Mouse (Mus musculus) neural tube, embryonic 12.5 days (tissue): ENCODE results near the gene Oscar. TPM values are rescaled to one million over a fixed set of nuclear protein-coding genes. Genes with fewer than 3 reads are reported as not detected.
A peak's percentile ranks its signal among the peaks of the same experiment; 100 is the strongest.

ENCODE experiments used
- ATAC-seq: fragments of 200-750 bp; cut with Nextera tagmentation; 2 replicates; pipeline ENCODE4 v1.8.0; 2017; ENCODE audit warnings: low read depth, mild to moderate bottlenecking, moderate TSS enrichment, moderate library complexity; ENCODE audit not compliant: low FRiP score
- H3K27ac ChIP-seq: fragments of 300-500 bp; sonication (generic); 2 replicates; pipeline ENCODE4 v1.5.1; 2016
- H3K27me3 ChIP-seq: fragments of 300-500 bp; sonication (generic); replicated peaks from 2 replicates; pipeline ENCODE4 v1.6.1; 2016; ENCODE audit warnings: mild to moderate bottlenecking
- H3K36me3 ChIP-seq: fragments of 300-500 bp; sonication (generic); 2 replicates; pipeline ENCODE4 v1.6.1; 2016; ENCODE audit warnings: mild to moderate bottlenecking
- H3K4me1 ChIP-seq: fragments of 300-500 bp; sonication (generic); 2 replicates; pipeline ENCODE4 v1.6.1; 2016
- H3K4me2 ChIP-seq: fragments of 300-500 bp; sonication (generic); replicated peaks from 2 replicates; pipeline ENCODE4 v1.6.1; 2016; ENCODE audit warnings: mild to moderate bottlenecking
- H3K4me3 ChIP-seq: fragments of 300-500 bp; sonication (generic); 2 replicates; pipeline ENCODE4 v1.5.1; 2016
- H3K9ac ChIP-seq: fragments of 300-500 bp; sonication (generic); 2 replicates; pipeline ENCODE4 v1.6.1; 2016; ENCODE audit warnings: mild to moderate bottlenecking
- H3K9me3 ChIP-seq: fragments of 300-500 bp; sonication (generic); 2 replicates; pipeline ENCODE4 v1.6.1; 2016; ENCODE audit warnings: mild to moderate bottlenecking
- WGBS: fragments of 180-500 bp; shearing (Covaris S2); methylation state at CpG from one replicate; pipeline ENCODE4 v1.1.7; 2016; 5-methylcytosine and 5-hydroxymethylcytosine counted together
- polyA plus RNA-seq: library from polyadenylated mRNA; unstranded; fragments of >200 nt; fragmentation: Nextera tagmentation; extraction: Ambion mirVana; gene quantifications from 2 replicates; pipeline ENCODE4 v1.2.1, GENCODE M21; 2016

Oscar gene
- polyA plus RNA-seq, 1 experiment from 2014 or later, result 0.24 TPM

DNA sequence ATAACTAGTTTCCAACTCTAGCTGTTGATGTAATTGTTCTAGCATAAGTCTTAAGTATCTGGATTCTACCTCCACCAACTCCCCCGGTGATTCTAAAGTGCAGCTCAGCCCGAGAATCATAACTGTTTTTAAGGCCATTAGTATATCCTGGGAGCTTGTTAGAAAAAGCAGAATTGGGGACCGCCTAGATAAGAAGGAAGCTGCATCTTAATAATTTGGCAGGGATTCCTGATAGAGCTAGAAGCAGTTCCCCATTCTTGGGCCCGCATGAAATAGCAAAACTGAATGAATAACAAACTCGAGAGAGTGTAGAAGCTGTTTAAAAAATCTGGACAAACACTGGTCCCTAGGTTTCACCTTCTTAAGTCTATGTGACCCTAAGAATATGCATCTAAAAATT is 27.5 kb upstream of the Oscar start:
- Histone ChIP-seq H3K36me3 (peaks cover 32% of the 10 kb centered on the region), H3K4me3 (no peak overlapping the region), H3K9ac (no peak overlapping the region), H3K27ac (no peak overlapping the region), H3K9me3 (no peaks in the 10 kb centered on the region), H3K27me3 (no peaks in the 10 kb centered on the region), H3K4me1 (peaks cover 28% of the 10 kb centered on the region), H3K4me2 (no peak overlapping the region)
- WGBS, result 71% methylated on average over 5 of the region's 5 CpGs
- no peak for ATAC-seq

DNA sequence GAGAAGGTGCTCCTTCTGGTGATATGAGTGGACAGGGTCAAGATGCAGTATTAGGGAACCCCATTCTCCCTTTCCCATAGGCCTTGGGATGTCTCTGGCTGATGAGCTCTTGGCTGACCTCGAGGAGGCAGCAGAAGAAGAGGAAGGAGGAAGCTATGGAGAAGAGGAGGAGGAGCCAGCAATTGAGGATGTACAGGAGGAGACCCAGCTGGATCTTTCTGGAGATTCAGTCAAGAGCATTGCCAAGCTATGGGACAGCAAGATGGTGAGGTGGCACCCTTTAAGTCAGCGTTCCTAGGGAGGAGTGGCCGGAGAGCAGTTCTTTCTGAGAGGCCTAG is 14.5 kb upstream of the Oscar start:
- Histone ChIP-seq H3K27me3 (no peaks in the 10 kb centered on the region), H3K4me2 (peak overlapping the region; percentile 97), H3K4me3 (peak overlapping the region; percentile 65), H3K9ac (peak overlapping the region; percentile 69), H3K4me1 (peaks cover 25% of the 10 kb centered on the region), H3K27ac (no peak overlapping the region), H3K36me3 (peaks cover 43% of the 10 kb centered on the region), H3K9me3 (no peaks in the 10 kb centered on the region)
- 0 out of 2 replicates have a peak, but pooled peaks have one; percentile 3 for ATAC-seq
- 65% methylated on average over 3 of the region's 3 CpGs for WGBS

DNA sequence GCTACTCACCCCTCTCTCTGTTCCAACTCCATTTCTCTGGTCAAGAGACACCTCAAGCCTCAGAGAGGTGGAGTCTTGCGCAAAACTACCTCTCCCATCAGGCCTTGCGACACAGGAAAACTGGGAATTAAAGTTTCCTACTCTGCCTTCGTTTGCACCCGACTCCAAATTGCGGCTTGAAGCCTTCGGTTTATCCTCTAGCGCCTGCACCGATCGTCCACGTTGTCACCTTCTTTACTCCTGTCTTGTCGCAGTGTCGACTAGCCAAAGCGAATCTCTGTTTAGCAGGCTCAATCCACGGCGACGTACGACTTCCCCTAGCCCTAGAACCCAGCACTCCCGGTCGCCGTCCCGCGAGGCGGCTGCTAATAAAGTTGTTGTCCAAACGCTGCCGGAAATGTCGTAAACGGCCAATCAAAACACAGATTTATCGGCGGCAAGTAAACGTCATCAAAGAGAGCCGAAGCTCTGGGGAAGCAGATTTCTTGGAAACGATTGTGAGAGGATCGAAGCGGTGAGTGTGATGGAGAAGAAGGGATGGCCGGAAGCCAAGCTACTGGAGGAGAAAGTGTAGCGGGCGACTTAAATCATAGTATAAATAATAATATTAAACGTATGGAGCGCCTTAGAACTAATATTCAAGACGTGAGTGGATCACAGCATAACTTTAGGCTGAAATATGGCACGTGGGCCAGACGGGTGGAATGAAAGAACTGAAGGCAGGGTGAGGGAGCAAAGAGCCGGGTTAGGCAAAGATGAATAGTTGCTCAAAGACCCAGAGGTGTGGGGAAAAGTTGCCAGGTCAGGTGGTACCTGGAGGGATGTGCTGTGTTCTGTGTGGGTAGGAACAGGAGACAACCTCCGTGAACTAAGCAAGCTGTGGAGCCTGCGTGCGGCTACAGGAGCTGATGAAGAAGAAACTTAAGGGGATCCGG is 13.9 kb upstream of the Oscar start, which contains the start of the genes Tfpt and Prpf31:
Tfpt (minus strand) TSS at position 387 of the 935 bp plus-strand sequence.
Prpf31 (plus strand) TSS at position 443 of the 935 bp plus-strand sequence.
- H3K4me2 ChIP-seq, result peak within 1 kb of the TSS; percentile 97
- 1% methylated on average over 47 of the region's 47 CpGs for WGBS
- no peaks in the 10 kb centered on the region for H3K27me3 ChIP-seq
- H3K4me3 ChIP-seq, result peak within 1 kb of the TSS; percentile 65
- H3K9ac ChIP-seq, result peak within 1 kb of the TSS; percentile 69
- H3K4me1 ChIP-seq, result peaks cover 25% of the 10 kb centered on the region
- peaks cover 42% of the 10 kb centered on the region for H3K36me3 ChIP-seq
- peak within 1 kb of the TSS; percentile 6; the same call in 1 of the 2 replicates for H3K27ac ChIP-seq
- peak; percentile 89 for ATAC-seq
- no peaks in the 10 kb centered on the region for H3K9me3 ChIP-seq

DNA sequence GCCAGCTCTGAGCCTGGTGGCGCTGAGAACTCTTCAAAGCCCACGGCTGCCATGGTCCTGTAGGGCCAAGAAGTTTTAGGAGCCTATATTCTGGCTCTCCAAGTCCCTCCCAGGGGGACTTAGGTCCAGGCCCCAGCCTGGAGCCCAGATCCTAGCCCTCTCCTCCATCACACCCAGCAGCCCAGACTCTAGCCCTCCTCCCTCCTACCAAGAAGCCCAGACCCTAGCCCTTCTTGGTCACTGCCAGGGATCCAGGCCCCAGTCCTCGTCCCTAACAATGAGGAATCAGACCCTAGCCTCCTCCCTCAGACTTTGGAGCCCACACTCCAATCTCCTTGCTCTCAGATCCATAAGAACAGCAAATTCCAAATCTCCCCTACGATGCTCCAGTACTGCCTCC is 13.1 kb upstream of the Oscar start:
- peak; percentile 52 for ATAC-seq
- WGBS, result 36% methylated on average over 4 of the region's 4 CpGs
- Histone ChIP-seq H3K4me1 (peaks cover 25% of the 10 kb centered on the region), H3K27ac (no peak overlapping the region), H3K4me3 (peak overlapping the region; percentile 65), H3K9ac (peak overlapping the region; percentile 69), H3K4me2 (peak overlapping the region; percentile 97), H3K27me3 (no peaks in the 10 kb centered on the region), H3K36me3 (peaks cover 43% of the 10 kb centered on the region), H3K9me3 (no peaks in the 10 kb centered on the region)

DNA sequence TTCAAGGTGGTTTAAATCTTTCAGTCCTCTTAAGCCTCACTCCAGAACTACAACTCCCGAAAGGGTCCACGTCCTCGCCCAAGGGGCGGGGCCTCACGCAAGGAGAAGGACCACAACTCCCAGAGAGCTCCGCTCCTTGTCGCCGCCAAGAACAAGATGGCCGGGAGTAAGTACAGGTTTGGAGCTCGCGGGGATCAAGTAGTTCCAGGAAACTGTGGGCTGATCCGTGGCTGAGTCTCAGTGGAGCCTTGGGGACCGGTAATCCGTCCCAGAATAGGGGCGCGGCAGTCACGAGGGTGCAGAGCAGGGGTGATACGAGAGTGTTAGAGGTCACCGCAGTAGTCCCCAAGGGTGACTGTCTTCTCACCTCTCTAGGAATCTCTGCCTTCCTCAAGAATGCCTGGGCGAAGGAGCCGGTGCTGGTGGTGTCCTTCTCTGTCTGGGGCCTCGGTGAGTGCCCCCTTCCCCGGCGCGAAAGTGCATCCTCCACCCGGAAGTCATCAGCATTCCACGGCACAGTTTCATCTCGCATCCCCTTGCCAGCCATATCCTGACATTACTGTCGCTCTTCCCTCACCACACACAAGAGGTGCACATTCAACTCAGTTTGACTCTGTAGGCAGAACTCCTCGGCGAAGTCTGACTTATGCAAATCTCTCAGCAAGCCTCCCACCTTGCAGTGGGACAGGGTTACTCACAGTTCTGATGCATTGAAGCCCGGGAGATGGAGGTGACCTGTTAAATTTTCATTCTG is 1.5 kb upstream of the Oscar start, which contains the start of gene Ndufa3:
Ndufa3 (plus strand) TSS at position 132 of the 754 bp plus-strand sequence.
- Histone ChIP-seq H3K4me2 (peak within 1 kb of the TSS; percentile 87), H3K36me3 (peaks cover 27% of the 10 kb centered on the region), H3K9me3 (no peaks in the 10 kb centered on the region), H3K27me3 (no peaks in the 10 kb centered on the region), H3K4me3 (peak within 1 kb of the TSS; percentile 72), H3K27ac (no peak within 1 kb of the TSS), H3K4me1 (peaks cover 4% of the 10 kb centered on the region; the same call in 1 of the 2 replicates), H3K9ac (peak within 1 kb of the TSS; percentile 78)
- WGBS, result 1% methylated on average over 32 of the region's 32 CpGs
- peak; percentile 94 for ATAC-seq

DNA sequence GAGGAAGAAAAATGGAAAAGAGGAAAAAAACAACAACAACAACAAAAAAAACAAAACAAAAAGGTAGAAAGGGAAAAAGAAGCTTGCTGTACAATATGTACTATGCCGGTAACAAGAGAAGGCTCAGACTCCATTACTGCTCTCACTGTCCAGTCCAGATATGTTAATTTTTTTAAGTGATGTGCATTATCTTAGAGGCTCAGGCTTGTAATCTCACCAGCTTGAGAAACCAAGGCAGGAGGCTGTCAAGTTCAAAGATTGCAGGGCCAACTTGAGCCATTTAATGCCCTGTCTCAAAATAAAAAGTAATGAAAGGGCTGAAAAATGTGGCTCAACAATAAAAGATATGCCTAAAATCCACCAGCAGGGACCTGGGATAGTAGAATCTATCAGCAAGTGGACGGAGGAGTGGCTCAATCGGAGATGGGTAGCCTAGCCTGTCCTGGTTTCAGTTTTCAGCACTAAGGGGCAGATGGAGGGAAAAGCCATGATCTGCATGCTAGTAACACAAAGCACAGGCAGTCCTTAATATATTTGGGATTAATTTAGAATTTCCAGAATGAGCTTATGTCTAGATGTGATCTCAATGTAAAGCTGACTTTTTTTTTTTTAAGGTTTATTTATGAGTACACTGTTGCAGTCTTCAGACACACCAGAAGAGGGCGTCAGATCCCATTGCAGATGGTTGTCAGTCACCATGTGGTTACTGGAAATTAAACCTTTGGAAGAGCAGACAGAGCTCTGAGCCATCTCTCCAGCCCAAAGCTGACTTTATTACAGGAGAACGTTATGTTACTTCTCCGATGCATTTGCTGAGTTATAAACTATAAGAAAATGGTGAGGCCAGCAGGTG is 658 bp upstream of the Oscar start:
- ATAC-seq, result peak; percentile 51
- Histone ChIP-seq H3K27ac (no peak overlapping the region), H3K4me1 (peaks cover 4% of the 10 kb centered on the region; the same call in 1 of the 2 replicates), H3K9me3 (no peaks in the 10 kb centered on the region), H3K36me3 (peaks cover 20% of the 10 kb centered on the region), H3K4me3 (peak overlapping the region; percentile 72), H3K9ac (no peak overlapping the region), H3K4me2 (peak overlapping the region; percentile 87), H3K27me3 (no peaks in the 10 kb centered on the region)
- 39% methylated on average over 6 of the region's 6 CpGs for WGBS

DNA sequence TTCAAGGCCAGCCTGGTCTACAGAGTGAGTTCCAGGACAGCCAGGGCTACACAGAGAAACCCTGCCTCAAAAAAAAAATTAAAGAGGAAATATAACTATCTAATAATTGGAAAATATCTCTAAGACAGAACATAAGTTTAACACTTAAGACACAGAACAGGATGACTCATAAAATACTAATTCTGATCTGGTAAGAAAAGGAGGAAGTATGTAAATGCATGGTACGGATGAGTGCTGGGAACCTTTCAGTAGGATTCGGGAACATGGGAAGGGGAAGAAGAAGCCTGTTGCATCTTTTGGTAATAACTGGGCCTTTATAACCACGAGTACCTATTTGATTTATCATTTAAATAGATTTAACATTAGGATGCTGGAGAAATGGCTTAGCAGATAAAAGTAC is 1.9 kb downstream of the Oscar start:
- Histone ChIP-seq H3K36me3 (peaks cover under 1% of the 10 kb centered on the region; the same call in 1 of the 2 replicates), H3K27ac (no peak overlapping the region), H3K4me3 (no peak overlapping the region), H3K4me1 (peaks cover 4% of the 10 kb centered on the region; the same call in 1 of the 2 replicates), H3K27me3 (no peaks in the 10 kb centered on the region), H3K4me2 (no peak overlapping the region), H3K9me3 (no peaks in the 10 kb centered on the region), H3K9ac (no peak overlapping the region)
- 81% methylated on average over 3 of the region's 3 CpGs for WGBS
- ATAC-seq, result no peak

DNA sequence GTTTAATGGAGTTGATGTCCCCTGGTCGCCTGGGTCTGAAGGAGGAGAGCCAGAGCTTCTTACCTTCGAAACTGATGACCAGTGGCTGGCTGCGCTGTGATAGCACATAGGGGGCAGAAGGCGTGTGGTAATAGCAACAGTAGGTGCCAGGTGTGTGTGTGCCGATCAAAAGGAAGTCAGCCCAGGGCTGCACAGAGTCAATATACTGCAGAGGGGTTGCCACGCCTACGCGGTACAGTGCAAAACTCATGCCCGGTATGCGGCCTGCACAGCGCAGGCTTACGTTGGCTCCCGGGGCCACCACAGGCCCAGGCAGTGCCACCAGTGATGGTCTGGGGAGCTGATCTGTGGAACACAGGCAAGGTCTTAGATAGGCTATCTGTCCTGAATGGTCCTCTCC is 5.0 kb downstream of the Oscar start:
- H3K4me1 ChIP-seq, result no peaks in the 10 kb centered on the region
- H3K36me3 ChIP-seq, result no peaks in the 10 kb centered on the region
- no peaks in the 10 kb centered on the region for H3K9me3 ChIP-seq
- no peaks in the 10 kb centered on the region for H3K27me3 ChIP-seq
- H3K9ac ChIP-seq, result no peak overlapping the region
- no peak overlapping the region for H3K4me3 ChIP-seq
- no peak overlapping the region for H3K27ac ChIP-seq
- WGBS, result 92% methylated on average over 13 of the region's 13 CpGs
- H3K4me2 ChIP-seq, result no peak overlapping the region
- ATAC-seq, result no peak

DNA sequence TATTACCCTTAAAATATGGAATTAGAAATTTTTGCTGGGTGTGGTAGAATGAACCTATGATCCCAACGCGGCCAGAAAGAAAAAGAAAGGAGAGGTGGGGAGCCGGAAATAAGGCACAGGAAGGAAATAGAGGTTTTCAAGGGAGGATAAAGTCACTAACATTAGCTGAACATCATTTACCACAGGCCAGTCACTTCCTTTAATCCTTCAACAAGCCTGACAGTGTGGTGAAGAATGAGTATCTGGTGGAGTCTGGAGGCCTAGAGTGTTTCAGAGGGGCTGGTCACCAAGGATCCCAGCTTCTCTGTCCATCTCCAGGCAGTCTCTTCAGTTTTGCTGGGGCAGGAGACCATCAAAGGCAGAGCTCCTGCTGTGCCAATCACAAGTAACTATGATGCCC is 5.5 kb downstream of the Oscar start:
- WGBS, result 88% methylated on average over 3 of the region's 3 CpGs
- no peak overlapping the region for H3K9ac ChIP-seq
- H3K4me1 ChIP-seq, result no peaks in the 10 kb centered on the region
- H3K4me2 ChIP-seq, result no peak overlapping the region
- H3K27ac ChIP-seq, result no peak overlapping the region
- no peak overlapping the region for H3K4me3 ChIP-seq
- H3K9me3 ChIP-seq, result no peaks in the 10 kb centered on the region
- H3K27me3 ChIP-seq, result no peaks in the 10 kb centered on the region
- no peaks in the 10 kb centered on the region for H3K36me3 ChIP-seq
- ATAC-seq, result no peak

DNA sequence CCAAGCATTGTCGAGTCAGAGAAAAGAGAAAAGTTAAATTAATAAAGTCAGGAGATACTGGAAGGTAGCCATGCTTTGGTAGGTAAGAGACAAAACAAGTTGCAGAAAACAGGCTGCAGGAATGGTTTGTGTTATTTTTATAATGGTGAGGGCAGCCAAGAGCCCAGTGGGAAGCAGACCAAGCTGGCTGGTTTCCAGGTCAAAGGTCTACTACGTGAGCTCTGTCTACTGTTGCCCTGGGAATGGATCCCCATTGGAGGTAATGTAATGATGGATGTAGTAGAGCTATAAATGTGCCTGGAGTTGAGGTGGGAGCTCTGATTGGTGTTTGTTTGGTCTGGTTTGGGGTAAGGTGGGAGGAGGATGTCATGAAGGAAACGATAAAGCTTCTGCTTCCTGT is 6.9 kb downstream of the Oscar start:
- WGBS, result 67% methylated on average over 3 of the region's 3 CpGs
- Histone ChIP-seq H3K4me2 (no peak overlapping the region), H3K9me3 (no peaks in the 10 kb centered on the region), H3K9ac (no peak overlapping the region), H3K4me3 (no peak overlapping the region), H3K36me3 (no peaks in the 10 kb centered on the region), H3K4me1 (no peaks in the 10 kb centered on the region), H3K27me3 (no peaks in the 10 kb centered on the region), H3K27ac (no peak overlapping the region)
- no peak for ATAC-seq

DNA sequence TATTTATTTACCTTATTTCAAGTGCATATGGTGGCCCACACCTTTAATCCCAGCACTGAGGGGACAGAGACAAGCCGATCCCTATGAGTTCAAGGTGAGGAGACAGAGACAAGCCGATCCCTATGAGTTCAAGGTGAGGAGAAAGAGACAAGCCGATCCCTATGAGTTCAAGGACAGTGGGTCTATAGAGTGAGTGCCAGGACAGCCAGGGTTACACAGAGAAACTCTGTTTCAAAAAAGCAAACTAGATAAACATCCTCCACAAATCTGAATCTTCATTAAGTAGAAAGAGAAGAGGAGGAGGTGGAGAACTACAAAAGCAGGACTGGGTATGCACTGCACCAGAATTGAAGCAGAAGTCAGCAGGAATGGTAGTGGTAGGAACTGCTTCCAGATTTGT is 7.3 kb downstream of the Oscar start:
- no peaks in the 10 kb centered on the region for H3K27me3 ChIP-seq
- H3K4me1 ChIP-seq, result no peaks in the 10 kb centered on the region
- H3K9me3 ChIP-seq, result no peaks in the 10 kb centered on the region
- WGBS, result 93% methylated on average over 3 of the region's 3 CpGs
- ATAC-seq, result no peak
- H3K9ac ChIP-seq, result no peak overlapping the region
- no peak overlapping the region for H3K4me2 ChIP-seq
- H3K36me3 ChIP-seq, result no peaks in the 10 kb centered on the region
- no peak overlapping the region for H3K4me3 ChIP-seq
- H3K27ac ChIP-seq, result no peak overlapping the region
